Mouse (Mus musculus): Measurements from ENCODE around the gene Map3k9. TPM values are rescaled to one million over a fixed set of nuclear protein-coding genes. Genes with fewer than 3 reads are reported as not detected.

Gene Map3k9
- total RNA-seq, 2 experiments from 2014 or later: 0.31 to 0.72 TPM

DNA sequence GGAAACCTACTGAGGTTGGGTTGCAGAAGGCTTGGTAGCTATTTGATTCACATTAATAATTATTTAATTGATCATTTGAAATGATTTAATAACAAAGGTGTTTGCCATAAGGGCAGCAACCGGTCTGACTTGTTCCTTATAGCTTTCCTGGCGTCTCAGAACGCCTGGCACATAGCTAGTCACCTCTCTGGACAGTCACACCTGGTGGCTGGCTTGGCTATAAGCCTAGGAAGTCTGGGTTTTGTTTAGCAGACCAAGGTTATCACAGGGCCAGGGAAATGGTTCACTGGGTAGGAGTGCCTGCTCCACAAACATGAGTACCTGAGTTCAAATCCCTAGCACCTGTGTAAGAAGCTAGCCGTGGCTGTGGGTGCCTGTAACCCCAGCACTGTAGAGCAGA, 2.3 kb upstream of the Map3k9 start:
- DNase-seq: no peak

DNA sequence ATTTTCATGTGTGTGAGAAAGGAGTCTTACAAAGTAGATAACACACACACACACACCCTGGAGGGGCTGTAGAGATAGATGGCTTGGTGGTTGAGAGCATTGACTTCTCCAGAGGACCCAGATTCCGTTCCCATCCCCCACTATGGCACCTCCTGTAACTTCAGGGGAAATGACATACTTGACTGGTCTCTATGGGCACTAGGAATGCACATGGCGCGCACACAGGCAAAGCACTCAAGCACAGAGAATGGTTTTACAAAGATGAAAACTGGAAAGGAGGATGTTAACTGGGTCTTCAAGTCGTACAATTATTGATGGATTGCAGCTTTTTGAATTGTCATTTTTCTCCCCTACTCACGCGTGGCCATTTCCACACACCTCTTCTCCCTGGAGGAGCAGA, 1.6 kb upstream of the Map3k9 start:
- DNase-seq: no peak

DNA sequence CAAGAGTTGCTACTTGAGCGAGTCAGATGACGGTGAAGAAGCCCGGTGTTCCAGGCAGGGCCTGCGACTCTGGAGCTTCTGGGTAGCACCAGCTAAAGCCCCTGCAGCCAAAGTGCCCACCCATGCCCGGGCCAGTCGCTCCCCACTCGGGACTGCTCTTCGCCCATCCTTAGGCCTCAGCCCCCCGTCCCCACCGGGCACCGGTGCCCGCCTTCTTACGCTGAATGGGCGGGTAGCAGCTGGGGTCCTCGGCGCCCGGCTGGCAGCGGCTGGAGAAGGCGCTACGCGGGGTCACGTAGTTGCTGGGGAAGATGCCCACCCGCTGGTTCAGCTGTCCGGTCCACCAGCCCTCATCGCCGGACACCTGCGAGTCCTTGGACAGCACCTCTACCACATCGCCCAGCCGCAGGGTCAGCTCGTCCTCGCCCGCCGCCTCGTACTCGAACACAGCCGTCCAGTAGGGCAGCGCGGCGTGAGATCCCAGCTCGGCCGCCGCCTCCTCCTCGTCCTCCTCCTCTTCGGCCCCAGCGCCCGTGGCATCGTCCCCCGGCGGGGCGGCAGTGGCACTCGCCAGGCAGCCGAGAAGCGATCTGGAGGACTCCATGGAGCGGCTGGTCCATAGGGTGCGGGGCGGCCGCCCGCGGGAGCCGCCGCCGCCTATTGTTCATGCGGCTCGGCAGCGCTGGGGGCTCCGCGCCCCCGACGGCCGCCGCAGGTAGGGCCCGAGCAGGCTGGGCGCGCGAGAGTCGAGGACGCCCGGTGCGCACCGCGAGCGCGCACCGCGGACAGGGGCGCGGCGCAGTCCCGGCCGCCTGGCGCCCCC, 493 bp downstream of the Map3k9 start:
- DNase-seq: peak; percentile 12

DNA sequence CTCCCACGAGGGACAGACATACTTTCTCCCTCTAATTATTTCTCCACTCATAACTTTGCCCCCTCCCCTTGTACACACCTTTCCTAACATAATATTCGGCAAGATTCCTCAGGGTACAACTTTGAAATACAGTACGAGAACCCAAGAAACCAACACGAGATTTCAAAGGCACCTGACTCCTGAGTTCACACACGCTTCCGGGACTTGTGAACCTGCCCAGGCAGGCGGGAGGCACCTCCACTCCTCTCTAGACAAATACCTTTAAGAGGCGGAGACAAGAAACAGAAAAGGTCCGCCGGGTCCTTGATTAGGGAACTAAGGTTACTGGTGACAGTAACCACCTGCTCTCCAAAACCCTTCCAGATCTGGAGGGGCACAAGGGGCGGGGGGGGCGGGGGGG, 1.1 kb downstream of the Map3k9 start:
- DNase-seq: no peak

DNA sequence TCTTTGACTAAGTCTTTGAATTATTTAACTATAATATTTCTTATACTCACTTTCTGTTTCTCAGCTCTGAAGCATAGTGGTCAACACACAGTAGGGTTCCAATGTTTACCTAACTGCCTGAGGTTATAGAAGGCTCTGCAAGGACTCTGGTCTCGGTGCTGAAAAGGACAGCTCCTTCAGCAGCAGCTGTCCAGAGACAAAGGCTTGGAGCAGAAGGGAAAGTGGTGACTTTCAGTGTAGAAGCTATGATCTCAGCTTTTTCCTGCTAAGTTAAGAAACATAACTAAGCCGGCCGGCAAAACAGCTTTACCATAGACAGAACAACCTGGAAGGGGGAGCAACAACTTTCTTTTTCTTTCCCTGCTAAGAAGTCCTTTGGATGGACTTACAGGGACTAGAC, 4.8 kb downstream of the Map3k9 start:
- peak; percentile 45 for DNase-seq

DNA sequence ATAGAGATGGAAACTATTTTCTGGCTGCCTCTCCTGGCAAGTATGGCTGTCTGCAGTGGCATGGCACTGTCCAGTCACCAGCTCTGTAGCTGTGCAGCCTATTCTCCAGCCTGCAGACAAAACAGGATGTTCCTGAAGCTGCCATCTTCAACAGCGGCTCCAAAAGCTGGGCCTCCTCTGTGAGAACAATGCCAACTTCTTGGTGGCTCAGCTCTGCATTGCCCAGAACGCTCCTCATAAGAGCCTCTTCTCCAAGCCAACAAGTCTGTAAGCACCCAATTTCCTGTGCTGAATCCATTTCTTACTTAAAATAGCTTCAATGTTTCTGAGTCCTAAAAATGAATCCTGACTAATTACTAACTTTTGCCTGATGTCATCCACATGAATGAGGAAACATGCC, 5.3 kb downstream of the Map3k9 start:
- DNase-seq: no peak

DNA sequence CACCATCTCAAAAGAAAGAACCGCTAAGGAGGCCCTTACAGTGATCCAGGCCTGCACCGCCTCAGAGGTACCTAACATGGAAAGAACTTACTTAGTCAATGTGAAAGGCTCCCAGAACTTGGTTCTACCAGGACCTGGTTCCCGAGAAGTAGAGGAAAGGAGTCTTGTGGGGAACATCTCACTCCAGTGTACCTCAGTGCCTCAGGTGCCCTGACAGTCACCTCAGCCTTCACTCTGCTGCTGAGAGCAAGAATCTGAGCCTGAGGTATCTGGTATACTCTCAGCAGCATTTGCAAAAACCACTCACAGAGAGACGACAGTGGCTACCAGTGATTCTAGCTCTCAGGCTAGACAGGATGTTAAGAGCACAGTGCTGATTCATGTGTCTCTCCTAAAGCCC, 6.8 kb downstream of the Map3k9 start:
- no peak for DNase-seq

DNA sequence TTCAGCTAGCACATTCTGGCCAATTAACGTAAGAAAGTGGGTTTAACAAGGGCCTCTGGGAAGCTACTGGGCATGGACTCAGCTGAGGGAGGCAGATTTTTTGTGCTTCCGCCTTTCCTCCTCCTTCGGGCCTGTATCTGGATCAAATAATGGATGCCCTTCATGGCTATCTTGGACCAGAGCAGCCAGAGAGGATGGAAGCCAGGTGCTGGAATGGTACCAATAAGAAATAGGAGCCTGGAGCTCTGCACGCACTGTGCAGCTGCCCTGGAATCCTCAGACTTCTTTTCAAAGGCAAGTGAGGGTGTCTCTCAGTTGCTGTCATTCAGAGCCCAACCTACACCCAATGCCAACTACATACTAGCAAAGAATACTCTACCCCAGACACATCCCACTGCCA, 11.5 kb downstream of the Map3k9 start:
- no peak for DNase-seq

DNA sequence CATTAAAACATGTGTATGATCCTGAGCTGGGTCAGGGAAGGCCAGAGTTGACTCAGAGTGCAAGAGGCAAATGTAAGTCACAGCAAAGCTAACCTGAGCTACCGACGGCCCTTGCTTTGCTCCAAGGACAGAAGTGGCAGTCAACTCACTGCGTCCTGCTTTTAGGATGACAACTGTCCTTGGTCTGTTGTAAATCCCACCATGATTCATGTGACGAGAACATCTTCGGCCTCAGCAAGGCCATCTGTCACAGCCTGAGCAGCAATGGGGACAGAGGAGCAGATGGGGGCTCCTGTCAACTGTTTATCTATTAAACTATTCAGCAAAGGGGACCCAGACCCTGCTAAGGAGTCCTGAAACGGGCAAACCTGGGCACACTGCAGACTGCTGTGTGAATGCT, 15.6 kb downstream of the Map3k9 start:
- DNase-seq: no peak

DNA sequence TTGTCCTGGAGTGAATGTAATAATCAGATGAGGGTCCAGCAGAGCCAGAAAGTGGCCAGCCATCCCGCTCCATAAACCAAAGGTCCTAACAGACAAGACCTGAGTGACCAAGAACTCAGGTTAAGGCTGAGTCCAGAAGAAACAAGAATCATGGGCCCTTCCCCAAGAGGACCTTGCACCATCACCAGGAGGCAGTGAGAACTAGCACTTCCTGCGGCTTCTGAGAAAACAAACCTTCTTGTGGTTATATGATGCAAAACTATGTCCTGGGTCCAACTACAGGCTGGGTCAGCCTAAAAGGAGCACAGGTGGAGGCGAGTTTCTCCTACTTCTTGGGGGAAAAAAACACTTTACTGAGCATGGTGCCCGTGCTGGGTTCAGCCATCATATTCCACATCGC, 16.6 kb downstream of the Map3k9 start:
- DNase-seq: no peak

DNA sequence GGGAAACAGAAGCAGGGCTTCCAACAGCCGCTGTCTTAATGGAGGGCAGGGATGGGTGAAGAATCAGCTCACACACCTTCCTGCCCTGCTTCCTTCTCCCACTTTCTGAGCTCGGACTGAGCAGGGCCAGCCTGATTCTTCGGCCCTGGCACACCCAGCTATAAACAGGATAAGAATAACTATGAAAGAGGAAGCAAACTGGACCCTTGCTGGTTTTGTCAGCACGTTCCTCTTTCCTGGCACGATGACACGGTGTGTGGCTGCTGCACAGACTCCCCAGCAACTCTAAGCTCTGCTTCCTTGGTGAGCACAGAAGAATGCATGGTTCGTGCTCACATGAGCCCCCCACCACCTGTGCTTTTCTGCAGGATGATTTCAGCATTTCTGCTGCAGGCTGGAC, 26.3 kb downstream of the Map3k9 start:
- no peak for DNase-seq

DNA sequence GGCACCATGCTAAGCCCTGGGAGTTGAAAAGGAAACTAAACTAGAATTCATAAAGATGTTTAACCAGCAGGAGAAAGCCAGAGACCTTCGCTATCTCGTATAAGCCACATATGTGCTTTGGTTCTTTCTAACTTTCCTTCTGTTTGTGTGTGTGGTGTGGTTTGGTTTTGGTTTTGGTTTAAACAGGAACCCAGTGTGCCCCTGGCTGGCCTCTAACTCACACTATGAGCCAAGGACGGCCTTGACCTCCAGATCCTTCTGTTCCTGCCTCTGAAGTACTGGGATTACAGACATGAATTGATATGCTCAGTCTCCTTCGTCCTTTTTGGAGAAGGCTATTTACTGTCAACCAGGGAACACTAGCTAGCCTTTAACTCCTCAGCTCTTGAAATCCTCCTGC, 29.9 kb downstream of the Map3k9 start:
- no peak for DNase-seq

DNA sequence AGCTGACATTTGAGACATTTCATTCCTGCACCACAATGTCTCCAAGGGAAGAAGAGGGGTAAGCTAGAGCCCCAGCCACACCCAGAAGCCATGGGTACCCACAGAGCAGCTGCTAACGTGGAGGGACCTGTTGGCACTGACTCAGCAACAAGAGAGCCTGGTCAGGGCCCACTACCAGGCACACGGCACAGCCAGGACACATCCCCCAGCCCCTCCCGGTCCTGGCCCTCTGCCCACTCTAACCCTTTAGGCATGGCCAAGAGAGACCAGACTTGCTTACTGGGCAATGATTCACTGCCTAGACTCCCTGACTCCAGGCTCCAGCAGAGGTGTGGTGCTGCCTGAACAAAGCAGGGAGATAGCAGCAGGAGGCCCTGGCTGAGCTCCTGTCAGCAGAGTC, 32.1 kb downstream of the Map3k9 start:
- DNase-seq: no peak

DNA sequence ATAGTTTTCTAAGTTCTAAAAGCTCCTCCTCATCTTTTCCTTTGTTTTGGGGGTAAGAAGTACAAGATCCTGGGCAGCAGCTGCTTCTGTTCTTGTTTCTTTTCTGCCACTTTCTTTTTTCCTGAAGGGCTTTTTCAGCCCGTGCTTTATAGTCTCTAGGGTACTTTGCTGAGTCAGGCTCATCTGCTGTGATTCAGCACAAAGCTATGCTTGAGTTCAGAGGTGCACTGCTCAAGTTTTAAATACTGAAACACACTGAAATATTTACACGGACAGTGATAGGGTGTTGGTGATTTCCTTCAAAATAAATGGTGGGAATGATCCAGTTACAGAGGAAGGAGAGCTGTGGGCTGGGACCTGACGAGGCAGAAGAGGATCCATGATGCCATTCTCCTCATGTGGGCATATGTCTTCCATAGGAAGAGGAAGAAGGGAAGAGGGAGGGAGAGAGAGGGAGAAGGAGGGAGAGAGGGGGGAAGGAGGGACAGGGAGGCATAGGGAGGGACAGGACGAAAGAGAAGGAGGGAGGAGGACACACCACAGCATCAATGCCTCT, 32.9 kb downstream of the Map3k9 start:
- DNase-seq: no peak

DNA sequence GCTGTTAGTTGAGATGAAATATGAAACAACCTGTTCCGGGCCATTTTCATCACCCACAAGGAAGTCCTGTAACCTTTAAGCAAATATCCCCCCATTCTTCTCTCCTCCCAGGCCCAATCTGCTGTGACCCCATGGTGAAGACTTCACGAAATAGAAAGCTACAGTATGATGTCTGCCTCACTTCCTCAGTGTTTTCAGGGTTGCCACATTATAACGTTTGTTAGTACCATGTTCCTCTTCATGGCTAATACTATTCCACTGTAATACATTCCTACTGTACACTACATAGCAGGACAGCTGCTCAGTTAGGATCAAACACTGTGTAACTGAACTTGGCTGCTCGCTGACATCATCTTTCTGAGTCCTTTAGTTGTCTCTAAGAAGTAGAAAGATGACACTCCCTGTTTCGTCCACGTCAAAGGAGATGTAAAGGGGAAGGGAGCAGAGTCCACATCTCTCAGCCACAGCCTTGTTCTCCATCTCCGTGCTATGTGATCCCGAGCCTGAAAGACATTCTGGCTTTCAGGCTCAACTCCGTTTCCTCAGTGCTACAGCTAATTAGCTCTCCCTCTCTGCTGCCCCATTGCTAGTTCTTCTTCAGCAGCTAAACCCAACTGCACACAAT, 34.5 kb downstream of the Map3k9 start:
- no peak for DNase-seq

DNA sequence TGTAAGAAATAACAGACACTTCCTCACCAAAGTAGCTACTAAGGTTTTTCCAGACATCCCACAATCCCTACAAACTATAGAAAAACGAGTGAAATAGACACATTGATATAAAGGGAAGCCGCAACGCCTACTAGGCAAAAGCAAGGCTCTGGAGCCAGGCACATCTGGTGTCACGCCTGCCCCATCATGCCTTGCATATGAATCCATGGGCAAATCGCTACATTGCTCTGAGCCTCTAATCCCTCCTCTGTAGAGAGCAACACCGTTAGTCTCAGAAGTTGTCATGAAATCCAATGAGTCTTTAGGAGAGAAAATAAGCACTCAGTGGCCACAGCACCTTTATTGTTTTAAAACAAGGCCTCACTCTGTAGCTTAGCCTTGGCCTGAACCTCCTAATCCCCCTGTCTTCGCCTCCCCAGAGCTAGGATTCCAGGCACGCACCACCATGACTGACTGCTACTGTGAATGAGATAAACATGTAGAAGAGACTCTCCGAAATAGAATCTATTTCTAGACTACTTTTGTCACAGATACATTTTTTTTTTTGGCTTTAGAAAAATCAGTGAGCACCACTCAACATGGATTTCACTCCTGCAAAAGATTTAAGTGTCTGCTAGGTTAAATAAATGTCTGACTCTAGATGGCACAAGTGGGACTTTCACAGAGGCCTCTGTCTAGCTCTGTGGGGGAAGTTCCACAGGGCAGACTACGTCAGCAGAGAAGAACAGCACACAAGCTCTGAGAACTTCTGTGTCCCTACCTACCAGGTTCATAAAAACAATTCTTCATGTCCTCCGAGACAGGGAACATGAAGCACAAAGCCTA, 45.5 kb downstream of the Map3k9 start:
- DNase-seq: no peak

DNA sequence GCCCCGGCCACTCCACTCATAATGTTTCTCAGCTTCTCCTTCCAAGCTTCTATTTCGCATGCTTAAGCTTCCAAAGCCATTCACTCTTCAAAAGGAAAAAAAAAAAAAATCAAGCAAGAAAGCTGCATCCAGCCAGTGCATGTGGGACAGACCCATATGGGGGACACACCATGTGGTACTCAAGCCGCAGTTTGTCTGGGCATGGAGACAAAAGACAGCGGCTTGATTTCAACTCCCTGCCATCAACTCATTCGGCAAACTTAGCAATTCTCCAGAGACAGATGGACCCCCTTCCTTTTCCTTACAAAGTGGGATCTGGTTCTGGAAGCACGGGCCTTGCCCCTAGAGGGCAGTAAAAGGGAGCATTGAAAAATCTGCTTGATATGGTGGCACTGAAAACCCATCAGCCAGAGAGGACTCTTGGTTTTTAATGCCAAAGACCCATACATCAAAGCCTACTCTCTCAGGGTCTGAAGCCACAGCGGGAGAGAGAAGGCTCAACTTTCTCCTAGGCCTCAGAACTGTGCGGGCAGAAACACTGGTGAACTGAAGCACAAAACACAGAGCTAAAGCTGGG, 54.6 kb downstream of the Map3k9 start:
- no peak for DNase-seq

DNA sequence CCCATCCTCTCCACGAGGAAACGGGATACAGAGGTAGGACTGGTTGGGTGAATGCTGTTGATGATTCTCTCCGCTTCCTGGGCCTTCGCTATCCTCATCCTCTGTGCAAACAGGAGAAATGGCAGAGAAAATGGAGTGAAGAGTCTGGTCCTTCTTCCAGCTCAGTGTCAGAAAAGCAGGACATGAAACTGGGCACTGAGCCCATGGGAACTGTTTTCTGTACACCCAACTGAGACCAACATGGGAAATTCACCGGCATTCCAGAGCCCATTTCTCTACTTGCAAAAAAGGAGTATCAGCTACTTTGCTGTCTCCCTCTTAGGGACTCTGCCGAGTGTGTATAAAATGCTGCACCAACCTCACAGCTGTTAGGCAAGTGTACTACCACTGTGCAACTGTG, 56.2 kb downstream of the Map3k9 start:
- no peak for DNase-seq

DNA sequence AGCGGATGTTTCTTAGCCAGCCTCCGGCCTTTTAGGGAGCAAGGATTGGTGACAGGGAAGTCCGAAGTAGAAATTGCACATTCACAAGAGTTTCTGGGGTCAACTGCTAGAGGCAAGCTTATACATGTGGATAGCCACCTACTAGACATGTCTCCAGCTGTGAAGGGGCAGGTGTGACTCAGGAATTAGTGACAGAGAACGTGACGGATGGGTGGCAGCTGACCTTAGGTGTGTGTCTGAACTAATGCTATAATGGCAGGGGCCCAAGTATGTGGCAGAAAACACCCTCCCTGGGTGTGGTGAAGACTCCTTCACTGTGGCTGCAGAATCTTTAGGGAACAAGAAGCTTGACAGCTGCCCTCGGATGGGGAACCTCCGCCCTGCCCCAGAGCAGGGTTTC, 57.6 kb downstream of the Map3k9 start:
- no peak for DNase-seq

DNA sequence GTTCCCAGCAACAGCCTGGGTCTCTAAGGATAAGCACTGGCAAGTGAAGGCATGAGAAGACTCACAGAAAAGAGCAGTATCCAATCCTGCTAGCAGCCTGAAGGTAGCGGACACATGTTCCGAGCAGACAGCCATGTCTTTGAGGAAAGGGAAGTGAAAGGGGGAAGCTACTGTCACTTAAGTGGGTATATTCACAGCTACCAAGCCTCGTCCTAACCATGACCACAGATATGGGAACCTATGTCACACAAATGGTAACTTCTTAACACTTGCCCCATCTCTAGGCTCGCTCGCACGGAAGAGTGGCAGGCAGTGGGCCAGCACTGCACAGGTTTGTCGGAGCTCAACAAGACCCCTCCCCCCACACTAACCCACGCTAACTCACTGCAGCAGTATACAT, 61.3 kb downstream of the Map3k9 start:
- no peak for DNase-seq

DNA sequence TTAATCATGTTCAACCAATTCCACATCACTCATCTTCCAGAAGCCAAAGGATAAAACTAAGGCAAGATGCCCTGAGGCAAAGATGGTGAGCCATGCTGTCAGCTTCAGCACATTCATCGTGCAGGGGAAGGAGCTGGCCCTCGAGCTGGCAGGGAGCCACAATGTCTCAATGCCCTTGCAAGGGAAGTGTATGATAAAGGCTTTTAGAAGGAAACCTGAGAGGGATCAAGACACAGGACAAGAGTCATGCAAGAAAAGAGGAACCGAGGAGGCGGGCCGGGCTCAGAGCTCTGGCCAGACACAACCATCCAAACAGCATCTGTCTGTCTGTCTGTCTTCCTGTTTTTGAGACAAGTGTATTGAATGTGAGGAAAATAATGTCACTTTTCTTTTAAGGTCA, 61.8 kb downstream of the Map3k9 start:
- DNase-seq: peak; percentile 25

DNA sequence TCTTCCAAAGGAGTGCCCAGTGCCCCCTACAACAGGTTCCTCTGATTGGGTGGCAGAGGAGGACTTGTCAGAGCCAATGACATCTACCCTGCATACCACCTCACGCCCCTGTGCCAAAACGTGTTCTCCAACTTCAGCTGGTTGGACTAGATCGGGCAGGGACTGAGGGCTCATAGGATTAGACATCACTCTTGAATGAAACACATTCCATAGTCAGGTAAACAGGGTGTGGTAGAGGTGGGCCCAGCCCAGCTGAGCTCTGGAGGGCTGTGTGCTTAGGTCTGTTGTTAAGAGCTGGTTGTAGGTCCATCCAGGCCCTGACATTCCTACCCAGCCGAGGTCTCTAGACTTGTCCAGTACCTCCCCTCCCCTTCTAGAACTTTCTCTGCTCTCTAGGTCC, 68.4 kb downstream of the Map3k9 start:
- no peak for DNase-seq

DNA sequence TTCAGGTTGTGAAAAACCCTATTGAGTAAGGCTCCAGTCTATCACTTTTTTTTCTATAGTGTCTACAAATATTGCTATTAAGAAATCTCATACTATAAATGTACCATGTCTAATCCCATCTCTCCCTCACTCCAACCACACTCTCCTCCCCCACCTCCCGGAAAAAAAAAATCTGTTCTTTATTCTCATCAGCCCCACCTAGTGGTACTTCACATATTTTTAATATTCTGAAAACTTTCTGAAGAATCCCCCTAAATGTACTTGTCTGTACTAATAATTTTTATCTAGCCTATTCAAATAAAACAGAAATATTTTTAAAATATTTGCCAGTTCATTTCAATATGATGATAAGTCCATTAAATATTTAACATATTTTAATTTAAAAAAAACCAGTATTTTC, 78.1 kb downstream of the Map3k9 start:
- DNase-seq: no peak

Measured in heart, postnatal 4 days (tissue).